Mouse (Mus musculus): ENCODE data around the gene Mrpl20.
A peak's percentile ranks its signal among the peaks of the same experiment; 100 is the strongest.

Gene Mrpl20

GRCm38 (mm10) chr4:155802741-155803339 lies at the start of gene Mrpl20:
Mrpl20 (plus strand) TSS chr4:155802878.
- DNase-seq = no peak

GRCm38 (mm10) chr4:155757011-155757410 lies 45.7 kb upstream of the Mrpl20 start:
- DNase-seq = no peak

GRCm38 (mm10) chr4:155759862-155760612 lies 42.6 kb upstream of the Mrpl20 start:
- DNase-seq = no peak

- peak; percentile 98 for DNase-seq
Observed at GRCm38 (mm10) chr4:155760613-155761355, 41.9 kb upstream of the Mrpl20 start, which contains the start of gene Atad3a. Atad3a (minus strand) TSS chr4:155761093.

GRCm38 (mm10) chr4:155761356-155762099 lies 41.1 kb upstream of the Mrpl20 start:
- no peak for DNase-seq

GRCm38 (mm10) chr4:155762357-155762756 lies 40.3 kb upstream of the Mrpl20 start:
- DNase-seq = no peak

- no peak for DNase-seq
Observed at GRCm38 (mm10) chr4:155769496-155769879, 33.2 kb upstream of the Mrpl20 start.

- DNase-seq = peak; percentile 90
Observed at GRCm38 (mm10) chr4:155769880-155770512, 32.7 kb upstream of the Mrpl20 start.

- DNase-seq = no peak
Observed at GRCm38 (mm10) chr4:155770626-155771025, 32.1 kb upstream of the Mrpl20 start.

GRCm38 (mm10) chr4:155771706-155772105 lies 31.0 kb upstream of the Mrpl20 start:
- no peak for DNase-seq

- DNase-seq = no peak
Observed at GRCm38 (mm10) chr4:155772786-155773185, 29.9 kb upstream of the Mrpl20 start.

GRCm38 (mm10) chr4:155773335-155774078 lies 29.2 kb upstream of the Mrpl20 start:
- no peak for DNase-seq

- peak; percentile 83 for DNase-seq
Observed at GRCm38 (mm10) chr4:155774280-155774754, 28.4 kb upstream of the Mrpl20 start, which contains the start of gene Vwa1. Vwa1 (minus strand) TSS chr4:155774698.

- DNase-seq = peak; percentile 39
Observed at GRCm38 (mm10) chr4:155774971-155775740, 27.5 kb upstream of the Mrpl20 start.

- DNase-seq = no peak
Observed at GRCm38 (mm10) chr4:155775855-155776254, 26.8 kb upstream of the Mrpl20 start.

GRCm38 (mm10) chr4:155776704-155777335 lies 25.9 kb upstream of the Mrpl20 start:
- DNase-seq = no peak

- DNase-seq = no peak
Observed at GRCm38 (mm10) chr4:155777816-155778215, 24.9 kb upstream of the Mrpl20 start.

- no peak for DNase-seq
Observed at GRCm38 (mm10) chr4:155779498-155779897, 23.2 kb upstream of the Mrpl20 start.

GRCm38 (mm10) chr4:155780895-155781294 lies 21.8 kb upstream of the Mrpl20 start:
- no peak for DNase-seq

GRCm38 (mm10) chr4:155783486-155784080 lies 19.1 kb upstream of the Mrpl20 start:
- DNase-seq = no peak

Data from right cerebral cortex, postnatal 14 days (tissue).